Mouse (Mus musculus) spleen, adult 10 weeks (tissue): ENCODE results near the gene Pparg. TPM values are rescaled to one million over a fixed set of nuclear protein-coding genes. Genes with fewer than 3 reads are reported as not detected.

ENCODE experiments used
- polyA plus RNA-seq: library from polyadenylated mRNA; stranded (reverse); fragments of 350-450 nt; fragmentation: Illumina TruSeq; extraction: RNeasy Lipid Tissue Mini Kit (QIAGEN cat#74804); gene quantifications from one replicate; pipeline ENCODE4 v1.2.3, GENCODE M21; 2015; ENCODE audit warnings: low replicate concordance; ENCODE audit not compliant: insufficient read depth

Gene Pparg
- 12.5 TPM for polyA plus RNA-seq

DNA sequence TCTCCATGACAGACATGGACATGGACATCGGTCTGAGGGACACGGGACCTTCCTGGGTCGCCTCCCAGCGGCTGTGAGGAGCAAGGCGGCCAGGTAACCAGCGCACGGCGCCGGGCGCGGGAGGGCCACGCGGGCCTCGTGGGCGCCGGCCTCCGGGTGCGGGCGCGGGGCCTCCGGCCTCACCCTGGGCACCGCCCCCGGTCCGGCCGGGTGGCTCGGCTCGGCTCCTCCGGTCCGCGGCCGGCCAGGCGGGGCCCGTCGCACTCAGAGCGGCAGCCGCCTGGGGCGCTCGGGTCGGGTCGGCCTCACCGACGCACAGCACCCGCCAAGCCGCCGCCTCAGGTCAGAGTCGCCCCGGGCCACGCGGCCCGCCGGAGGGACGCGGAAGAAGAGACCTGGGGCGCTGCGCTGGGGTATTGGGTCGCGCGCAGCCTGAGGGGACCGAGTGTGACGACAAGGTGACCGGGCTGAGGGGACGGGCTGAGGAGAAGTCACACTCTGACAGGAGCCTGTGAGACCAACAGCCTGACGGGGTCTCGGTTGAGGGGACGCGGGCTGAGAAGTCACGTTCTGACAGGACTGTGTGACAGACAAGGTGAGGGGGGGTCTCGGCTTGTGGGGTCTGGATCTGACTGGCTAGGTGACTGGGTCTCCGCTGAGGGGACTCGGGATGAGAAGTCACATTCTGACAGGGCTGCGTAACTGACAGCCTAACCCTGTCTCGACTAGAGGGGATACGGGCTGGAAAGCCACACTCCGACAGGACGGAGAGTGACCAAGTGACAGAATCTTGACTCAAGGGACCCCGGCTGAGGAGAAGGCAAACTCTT is at the start of gene Pparg:
Gene Pparg, plus strand, starts transcription at position 176 of the 830 bp plus-strand sequence.

Other genes with a start within 250 kb of the Pparg start
- 0.43 TPM for gene Syn2, start 226.0 kb upstream of the Pparg start, polyA plus RNA-seq
- not detected for gene Gm17482, start 133.6 kb upstream of the Pparg start, polyA plus RNA-seq
- gene Timp4, start 108.7 kb upstream of the Pparg start, polyA plus RNA-seq, result 0.18 TPM
- gene Tsen2, start 183.7 kb downstream of the Pparg start, polyA plus RNA-seq, result 6.9 TPM
- gene Mkrn2os, start 231.6 kb downstream of the Pparg start, polyA plus RNA-seq, result not detected
- gene Mkrn2, start 241.0 kb downstream of the Pparg start, polyA plus RNA-seq, result 9.6 TPM